Mouse (Mus musculus) Muller cell, postnatal 12 days (primary cell): ENCODE measurements at regions not wholly inside any gene's neighbourhood (a gene's known extent, or its start where the extent isn't known, plus 50 kb on each side); places are given as distances from the start of the nearest gene placed in this dataset.
A peak's percentile ranks its signal among the peaks of the same experiment; 100 is the strongest.

Source experiments
- DNase-seq: peaks from one replicate; pipeline ENCODE4 v3.0.0-alpha.2; 2015; ENCODE audit errors: inconsistent ontology term

DNA sequence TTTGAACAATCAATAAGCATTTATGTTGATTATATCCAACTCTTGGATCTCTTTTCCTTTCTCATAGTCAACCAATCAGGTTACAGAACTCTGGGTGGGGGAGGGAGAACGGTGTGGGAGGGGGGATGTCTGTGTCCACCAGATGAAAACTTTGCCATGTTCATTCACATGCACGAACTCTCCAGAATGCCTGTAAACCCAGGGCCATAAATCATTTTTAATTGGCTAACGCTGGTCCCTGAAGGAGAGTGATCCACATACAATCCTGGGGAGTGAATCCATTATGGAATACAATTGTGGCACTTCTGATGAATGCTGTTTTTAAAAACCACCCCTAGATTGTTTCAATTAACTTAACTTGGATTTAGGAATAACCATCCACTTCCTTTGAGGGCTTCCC is 194.1 kb upstream of the Prickle1 start:
- DNase-seq: no peak

DNA sequence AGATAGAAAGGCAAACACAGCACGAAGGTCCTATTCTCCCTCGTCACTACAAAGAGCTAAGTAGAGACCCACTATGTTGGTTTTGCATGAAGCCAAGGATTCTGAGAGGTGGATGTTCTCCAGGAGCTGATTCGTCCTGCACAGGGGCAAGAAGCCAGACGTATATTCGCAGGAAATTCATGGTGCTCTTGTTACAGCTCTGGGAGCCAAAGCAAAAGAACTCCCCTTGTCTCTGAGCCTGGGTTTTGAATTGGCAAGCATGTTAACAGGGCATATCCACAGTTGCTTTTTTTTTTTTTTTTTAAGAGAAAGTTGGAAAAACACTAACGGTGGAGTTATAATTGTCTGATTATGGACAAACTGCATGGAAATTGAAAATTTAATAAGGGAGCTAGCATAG is 191.7 kb upstream of the Prickle1 start:
- no peak for DNase-seq

DNA sequence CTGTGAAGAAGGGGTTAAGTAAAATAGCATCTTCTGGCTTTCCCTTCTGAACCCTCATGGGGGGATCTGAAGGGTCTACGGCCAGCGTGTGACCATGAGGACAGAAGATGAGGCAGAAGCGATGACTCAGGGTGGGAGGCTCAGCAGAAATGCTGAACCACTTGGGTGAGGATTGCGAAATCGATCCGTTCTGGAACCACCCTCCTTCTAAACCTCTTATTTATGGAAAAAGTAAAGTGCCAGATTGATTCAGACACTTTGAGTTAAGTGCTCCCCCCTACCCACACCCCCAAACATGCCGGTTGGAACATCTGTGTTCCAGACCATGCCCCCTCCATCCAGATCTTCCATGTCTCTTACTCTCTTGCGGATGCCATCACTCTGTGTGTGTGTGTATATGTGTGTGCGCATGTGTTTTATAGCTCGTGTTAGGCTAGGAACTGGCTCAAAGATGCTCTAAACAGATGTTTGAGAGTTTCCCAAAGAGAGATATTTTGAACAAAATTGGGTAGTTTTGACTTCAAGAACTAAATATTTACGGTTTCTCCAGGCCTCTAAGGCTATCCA is 190.2 kb upstream of the Prickle1 start:
- DNase-seq: no peak

DNA sequence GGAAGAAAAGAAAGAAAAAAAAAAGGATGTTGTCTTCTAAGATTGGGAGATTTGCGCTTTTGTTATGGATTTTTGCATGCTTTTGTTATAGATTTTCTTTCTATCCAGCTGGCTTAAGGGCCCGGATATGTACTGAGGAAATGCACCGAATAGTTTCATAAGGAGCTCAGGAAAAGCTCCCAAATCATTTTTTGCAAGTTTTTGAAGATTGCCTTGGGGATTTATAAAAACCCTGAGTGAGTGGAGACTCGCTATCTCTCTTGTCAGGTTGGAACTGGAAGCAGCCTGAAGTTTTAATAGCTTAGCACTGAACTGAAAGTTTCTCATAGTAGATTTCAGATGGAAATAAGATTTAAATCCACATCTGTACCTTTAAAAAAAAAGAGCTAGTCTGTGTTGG is 188.0 kb upstream of the Prickle1 start:
- no peak for DNase-seq

DNA sequence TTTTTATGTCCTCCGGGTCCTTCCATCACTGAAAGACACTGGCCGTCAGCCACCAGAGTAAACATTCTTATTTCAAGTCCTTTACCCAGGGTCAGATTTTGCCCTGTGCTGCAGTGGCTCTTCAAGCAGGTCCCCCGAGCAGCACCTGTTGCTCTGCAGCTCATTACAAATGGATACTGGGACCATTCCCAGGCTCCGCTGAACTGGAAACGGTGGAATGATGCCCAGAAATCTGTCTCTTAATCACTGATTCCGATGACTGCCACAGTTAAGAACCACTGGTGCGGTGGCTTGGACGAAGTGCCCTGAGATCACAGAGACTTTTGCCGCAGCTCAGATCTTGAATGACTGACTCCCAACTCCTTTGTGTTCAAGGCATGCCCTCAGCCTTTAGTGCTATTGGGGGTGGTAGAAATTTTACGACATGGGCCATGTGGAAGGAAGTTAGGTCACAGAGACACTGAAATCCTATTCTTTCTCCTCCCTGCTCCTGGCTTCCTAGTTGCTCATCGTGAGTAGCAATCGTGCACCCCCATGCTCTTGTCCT is 179.6 kb upstream of the Prickle1 start:
- peak; percentile 94 for DNase-seq

DNA sequence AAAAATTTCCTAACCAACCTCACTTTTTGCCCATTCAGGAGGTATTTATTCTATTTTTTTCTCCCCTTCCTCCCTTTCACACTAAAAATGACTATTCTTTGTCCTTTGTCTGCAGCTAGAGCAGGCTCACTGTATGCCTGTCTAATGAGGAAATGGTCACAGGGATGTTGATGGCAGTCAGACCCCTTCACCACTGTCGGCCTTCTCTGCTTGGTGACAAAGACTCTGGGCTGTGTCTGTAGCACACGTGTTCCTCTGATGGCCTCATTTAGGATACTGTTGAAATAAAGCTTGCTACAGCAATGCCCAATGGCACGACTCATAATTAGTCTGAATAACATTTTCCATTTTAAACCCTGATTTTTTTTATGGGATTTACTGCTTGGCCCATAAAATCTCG is 178.6 kb upstream of the Prickle1 start:
- peak; percentile 40 for DNase-seq

DNA sequence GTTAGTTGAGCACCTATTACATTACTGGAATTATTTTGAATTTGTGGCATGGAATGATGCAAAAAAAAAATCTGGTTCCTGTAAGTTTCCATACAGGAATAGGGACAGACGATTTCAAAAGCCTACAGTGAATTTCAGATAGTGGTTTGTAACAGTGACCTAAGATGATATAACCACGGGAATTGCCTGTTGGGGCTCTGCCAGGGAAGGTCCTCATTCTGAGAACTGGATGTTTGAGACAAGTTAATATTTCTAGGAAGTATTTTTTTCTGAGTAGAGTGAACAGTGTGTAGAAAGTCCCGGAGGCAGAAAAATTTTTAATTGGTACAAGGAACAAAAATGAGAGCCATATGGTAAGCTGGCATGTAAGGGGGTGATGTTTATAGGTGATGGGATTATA is 171.3 kb upstream of the Prickle1 start:
- no peak for DNase-seq

DNA sequence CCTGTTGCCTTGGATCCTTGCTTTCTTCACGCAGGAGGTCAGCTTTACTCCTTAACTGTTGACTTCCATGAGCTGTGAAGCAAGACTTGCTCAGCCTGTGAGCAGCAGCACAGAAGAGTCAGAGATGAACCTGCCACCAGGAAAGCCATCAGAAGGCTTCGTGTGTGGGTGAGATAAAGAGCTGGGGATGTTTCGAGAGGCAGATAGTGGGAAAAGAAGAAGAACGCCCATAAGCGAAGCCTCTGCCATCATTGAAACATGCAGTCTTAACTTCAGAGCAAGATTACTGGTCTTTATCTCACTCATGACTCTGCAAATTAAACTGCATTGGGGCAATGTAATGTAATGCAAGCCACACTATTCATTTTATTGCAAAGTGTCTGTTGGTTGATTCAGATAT is 167.4 kb upstream of the Prickle1 start:
- DNase-seq: no peak

DNA sequence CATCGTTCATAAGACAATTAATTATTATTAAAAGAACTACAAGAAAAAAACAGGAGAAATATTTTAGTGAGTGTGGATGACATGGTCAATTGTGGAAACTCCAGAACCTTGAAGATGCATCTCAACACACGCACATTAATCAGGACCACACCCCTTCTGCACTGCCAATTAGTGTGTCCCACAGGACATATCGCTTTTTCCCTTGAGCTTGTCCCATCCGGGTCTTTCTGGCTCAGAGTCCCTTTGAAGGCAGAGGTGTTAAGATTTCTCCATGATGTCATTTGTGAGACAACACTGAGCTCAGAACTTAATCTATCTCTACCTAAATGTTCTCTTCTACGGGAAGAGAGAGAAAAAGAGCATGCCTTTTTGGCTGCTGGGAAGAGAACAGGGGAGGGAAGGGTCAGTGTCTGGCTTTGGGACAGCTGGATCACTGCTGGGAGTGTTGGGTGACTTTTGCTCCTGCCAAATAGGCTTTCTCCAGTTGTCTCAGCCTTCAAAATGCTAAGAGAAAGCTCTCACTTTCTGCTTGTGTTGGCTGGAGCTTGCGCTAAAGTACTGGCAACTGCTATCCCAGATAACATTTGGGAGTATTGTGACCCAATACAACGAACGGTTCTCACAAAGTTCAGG is 162.6 kb upstream of the Prickle1 start:
- DNase-seq: no peak

DNA sequence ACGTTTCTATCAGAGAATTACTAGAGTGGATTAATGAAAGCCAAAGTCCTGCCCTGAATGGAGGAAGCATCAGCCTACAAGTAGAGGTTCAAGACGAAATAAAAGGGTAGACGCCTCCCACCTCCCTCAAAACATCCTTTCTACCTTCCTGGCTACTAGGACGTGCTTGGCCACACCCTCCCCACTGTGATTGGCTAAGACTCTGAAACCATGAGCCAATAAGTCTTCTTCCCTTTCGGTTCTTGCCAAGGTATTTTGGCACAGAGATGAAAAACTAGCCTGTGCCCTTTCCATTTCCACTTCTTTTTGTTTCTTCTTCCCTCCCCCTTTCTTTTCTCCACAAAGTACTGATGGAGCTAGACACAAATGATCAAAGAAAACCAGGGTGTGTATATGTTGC is 160.3 kb upstream of the Prickle1 start:
- no peak for DNase-seq

DNA sequence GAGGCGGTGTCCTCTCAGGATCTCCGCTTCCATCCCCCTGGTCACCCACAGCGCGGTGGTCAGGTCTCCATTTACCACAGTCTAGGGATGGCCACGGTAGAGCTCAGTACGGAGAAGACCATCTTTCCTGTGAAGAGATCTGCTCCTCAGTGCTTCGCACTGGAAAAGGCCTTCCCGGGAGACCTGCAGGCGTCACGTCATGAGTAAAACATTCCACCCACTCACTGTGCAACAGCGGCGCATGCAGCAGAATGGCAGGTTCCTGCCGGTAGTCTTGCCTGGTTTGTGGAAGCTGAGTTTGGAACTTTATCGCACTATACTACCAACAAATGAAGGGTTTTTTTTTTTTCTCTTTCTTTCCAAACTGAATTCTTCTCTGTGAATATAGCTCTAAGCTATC is 156.1 kb upstream of the Prickle1 start:
- no peak for DNase-seq

DNA sequence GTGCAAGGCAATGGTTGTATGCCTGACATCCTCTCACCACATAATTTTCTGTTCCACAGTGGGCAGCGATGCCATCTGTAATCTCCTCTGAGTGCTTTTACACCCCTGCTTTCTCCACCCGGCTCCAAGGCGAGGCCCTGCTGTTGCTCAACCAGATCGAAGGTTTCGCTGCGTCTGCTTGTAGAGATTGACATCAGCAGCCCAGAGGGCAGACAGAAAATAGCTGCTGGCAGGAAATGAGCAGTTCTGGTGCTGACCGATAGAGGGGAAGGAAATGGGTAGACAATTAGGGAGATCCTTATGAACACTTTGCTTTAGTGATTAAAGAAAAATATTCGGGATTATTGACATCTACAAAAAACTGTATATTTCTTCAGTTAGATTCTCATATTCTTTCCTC is 155.3 kb upstream of the Prickle1 start:
- no peak for DNase-seq

DNA sequence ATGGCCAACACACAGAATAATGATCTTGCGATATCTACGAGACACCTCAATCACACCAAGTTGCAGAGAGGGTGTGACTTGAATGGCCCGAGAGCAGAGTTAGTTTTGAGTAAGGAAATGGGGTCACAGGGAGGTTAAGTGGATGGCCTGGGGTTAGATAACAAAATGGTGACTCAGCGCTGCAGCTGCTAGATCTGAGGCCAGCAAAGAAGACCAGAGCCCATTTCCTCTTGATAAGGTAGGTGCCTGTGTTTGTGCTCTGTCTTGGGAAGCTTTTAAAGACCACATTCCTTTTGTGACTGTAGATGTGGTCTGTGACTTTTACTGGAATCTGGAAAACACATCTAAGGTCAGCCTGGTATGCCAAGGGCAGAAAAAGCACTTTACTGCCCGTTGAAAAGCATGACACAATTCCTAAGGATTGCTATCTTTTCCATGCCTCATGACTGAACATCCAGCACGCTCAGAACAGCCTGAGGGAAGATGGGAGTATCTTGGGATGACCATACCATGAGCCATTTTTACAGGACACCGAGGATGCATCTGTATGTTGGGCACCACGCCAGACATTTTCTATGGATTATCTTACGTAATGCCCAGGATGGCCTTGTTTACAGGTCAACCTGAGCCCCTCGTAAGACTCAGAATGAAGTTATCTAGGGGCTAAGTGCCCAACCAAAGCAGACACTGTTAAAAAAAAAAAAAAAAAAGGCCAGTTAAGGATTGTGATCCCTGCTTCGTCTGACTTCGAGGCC is 148.7 kb upstream of the Prickle1 start:
- DNase-seq: peak; percentile 49

DNA sequence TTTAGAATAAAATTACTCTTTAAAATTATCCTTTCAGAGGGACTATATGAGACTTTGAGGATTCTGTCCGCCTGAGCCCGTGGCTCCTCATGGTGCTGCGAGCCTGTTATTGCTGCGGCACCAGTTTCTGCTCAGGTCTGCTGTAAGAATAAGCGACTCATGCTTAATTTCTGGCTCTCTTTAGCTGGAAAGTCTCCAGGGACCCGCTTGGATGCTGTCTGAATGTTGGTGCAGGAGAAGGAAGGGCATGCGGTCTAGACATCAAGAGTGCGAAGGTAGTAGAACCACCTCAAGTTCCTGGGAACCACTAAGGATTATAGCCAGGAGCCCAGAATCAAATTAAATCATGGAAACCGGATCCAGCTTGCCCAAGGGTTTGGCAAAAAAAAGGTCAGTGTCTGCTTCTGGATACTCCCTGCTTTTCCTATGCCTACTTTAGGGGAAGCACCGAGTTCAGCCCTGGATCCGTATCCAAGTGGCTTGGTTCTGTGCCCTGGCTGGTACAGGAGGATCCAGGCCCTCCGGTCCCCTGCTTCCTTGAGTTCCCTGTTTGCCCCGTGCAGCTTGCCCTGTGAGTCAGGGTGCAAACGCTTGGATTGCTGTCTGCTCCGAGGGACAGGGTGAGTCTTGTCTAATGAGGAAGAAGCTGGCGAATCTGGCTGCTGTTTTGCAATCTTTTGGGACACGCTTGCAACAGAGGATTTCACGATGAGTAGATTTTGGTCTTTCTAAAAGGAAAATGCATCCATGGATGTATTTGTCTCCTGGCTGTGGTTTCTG is 138.2 kb upstream of the Prickle1 start:
- peak; percentile 63 for DNase-seq

DNA sequence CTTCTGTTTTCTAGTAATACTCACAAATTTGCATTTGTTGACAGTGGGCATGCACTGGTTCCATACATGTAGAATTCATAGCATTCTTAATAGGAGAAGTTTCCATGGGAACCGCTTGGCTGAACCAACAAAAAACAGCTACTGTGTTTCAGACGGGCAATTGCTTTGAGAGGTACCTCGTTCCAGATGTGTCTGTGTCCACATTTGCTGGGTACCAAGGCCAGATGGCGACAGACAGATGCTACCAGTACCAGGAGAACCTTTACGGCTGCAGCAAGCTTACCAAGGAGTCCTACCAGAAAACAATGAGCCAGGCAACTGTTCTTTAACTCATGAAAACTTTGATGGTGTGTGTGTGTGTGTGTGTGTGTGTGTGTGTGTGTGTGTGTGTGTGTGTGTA is 137.1 kb upstream of the Prickle1 start:
- no peak for DNase-seq

DNA sequence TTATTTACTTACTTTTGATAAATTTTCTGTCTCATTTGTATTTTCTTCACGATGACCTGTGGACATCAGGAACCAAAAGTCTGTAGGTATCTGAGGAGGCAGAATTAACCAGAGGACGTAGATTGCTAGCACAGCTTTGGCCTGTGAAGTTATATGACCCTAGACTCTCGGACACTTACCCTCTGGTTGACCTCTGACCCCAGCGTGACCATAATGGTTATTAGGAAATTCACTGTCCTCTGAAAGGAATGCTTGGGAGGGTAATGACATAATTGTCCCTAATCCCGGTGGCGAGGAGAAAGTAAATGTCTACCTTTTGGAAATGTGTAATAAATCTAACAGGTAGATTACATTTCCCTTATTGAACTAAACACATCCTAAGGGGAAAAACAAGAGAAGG is 135.5 kb upstream of the Prickle1 start:
- DNase-seq: no peak

DNA sequence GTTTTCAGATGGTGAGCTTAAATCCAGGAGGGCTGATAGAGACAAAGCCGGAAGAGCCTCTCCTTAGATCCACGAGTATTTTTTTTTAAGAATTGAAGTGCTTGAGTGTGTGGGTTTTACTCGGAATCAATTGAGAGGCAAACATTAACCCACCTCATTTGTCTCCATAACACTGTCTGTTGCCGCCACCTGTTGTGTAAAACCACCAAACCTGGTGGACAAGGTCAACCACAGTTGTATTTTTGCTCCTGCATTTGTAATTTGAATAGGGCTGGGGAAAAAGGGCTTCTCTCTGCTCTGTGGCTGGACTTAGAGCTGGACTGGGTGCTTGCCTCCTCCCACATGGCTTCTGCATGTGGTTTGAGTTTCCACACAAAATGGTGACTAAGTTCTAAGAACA is 119.8 kb upstream of the Prickle1 start:
- no peak for DNase-seq

DNA sequence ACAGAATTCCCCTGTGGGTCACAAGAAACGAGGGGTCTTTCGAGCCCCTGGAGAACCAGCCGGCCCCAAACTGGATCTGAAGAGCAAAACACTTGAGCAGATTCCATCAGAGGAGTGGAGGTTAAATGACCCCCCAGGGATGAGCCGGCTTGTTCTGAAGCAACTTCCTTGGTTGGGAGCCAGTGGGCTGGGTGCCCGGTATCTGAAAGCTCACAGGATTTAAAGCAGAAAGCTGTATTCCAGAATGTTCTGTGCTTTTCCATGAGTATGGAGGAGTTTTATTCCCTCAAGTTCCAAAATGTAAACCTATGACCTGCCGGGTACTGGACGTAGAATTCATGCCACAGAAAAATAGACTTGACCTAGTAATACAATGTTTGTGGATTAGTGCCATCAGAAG is 117.7 kb upstream of the Prickle1 start:
- peak; percentile 56 for DNase-seq

DNA sequence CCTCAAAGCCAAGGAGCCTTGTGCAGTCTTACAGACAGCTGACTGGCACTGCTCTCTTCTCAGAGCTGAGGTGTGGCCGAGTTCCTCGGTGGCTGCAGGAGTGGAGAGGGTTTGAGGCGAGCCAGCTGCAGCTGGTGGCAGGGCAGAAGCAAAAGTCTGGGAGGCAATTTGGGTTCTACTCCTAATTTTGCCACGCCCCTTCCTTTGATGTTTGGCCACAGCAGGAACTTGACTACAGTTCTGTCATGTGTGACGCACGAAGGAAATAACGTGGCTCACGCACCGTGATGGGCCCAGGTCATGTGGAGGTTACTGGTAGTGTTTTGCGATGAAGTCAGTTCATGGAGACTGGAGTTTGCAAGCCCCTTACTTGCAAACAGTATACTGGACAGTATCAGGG is 116.9 kb upstream of the Prickle1 start:
- no peak for DNase-seq

DNA sequence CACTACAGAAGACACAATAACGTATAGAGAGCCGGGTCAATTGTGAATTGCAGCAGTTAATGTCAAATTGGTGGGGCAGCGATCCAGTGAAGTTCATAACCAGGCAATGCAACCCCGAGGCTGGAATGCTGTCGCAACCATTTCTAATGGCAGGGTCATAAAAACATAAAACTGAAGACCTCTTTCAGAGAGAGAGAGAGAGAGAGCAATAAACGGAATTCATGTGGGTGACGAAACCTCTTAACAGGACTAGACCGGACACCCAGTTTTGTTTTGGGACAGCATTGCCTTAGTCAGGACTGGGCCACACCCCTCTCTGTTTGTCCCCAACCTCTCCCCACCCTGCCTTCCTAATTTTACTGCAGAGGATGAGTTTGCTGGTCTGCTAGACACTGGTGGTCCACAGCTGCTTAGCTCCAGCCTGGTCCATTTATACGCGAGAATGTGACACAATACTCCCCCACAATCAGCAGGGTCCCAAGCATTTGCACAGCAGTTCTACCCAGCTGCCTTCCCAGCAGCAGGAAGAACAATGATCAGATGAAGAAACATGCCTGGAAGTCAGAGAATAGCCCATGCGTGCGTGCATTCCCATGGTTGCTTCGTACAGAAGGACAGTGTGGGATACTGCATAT is 115.6 kb upstream of the Prickle1 start:
- DNase-seq: no peak

DNA sequence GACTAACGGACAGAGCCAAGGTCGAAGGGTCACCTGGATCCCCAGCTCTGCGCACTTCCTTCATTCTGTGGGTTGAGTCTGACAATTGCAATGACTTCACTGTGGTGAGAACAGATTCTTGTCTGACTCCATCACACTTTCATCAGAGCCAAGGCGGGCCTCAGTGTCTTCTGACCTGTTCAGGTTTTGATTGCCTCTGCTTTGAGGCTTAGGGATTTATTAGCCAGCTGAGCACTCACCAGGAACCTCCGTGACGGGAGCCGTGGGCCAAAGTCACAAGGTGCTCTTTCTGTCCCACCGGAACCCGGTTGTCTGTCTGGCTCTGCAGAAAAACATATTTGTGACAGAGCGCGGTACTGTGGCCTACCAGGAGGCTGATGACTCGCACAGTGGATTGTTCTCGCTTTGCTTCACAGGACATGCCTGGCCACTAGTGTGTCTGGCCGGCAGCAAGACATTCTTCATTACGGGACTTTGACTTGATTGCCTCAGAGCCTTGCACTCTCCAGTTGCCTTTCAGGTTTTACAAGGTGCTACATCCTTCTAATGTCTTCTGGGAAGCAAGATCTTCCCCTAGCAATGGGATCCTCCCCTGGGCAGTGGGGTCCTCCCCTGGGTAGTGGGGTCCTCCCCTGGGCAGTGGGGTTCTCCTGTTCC is 114.9 kb upstream of the Prickle1 start:
- DNase-seq: peak; percentile 14
